Mouse (Mus musculus): ENCODE results near the gene Med23. TPM values are rescaled to one million over a fixed set of nuclear protein-coding genes. Genes with fewer than 3 reads are reported as not detected.

The Med23 gene
- polyA plus RNA-seq, 1 experiment: 9.7 TPM

GRCm38 (mm10) chr10:24928072-24928471, 58.3 kb downstream of the Med23 start:
- Histone ChIP-seq H3K4me2 (ENCODE audit: low read depth) (no peak overlapping the region), H3K27me3 (ENCODE audit: control insufficient read depth, insufficient read depth, insufficient read length) (no peaks in the 10 kb centered on the region), H3K79me2 (ENCODE audit: control insufficient read depth, insufficient read depth) (no peaks in the 10 kb centered on the region), H3K36me3 (ENCODE audit: control insufficient read depth, insufficient read depth) (no peaks in the 10 kb centered on the region), H3ac (ENCODE audit: control insufficient read depth, insufficient read length) (no peak overlapping the region), H3K4me3 (no peak overlapping the region)
- TF ChIP-seq MAX (IDR thresholded peaks at IDR 0.05; ENCODE audit: low read depth) (no peak), MYOD1 (IDR thresholded peaks at IDR 0.05; ENCODE audit: control insufficient read depth in 1 of 3, insufficient read length in 2 of 3, low read depth in 2 of 3) (no peak), TCF3 (IDR thresholded peaks at IDR 0.05; ENCODE audit: insufficient read length, low read depth) (no peak), MYOG (IDR thresholded peaks at IDR 0.05; ENCODE audit: control insufficient read depth in 1 of 3, insufficient read depth in 1 of 3, insufficient read length in 2 of 3, low read depth in 2 of 3) (no peak)

DNA sequence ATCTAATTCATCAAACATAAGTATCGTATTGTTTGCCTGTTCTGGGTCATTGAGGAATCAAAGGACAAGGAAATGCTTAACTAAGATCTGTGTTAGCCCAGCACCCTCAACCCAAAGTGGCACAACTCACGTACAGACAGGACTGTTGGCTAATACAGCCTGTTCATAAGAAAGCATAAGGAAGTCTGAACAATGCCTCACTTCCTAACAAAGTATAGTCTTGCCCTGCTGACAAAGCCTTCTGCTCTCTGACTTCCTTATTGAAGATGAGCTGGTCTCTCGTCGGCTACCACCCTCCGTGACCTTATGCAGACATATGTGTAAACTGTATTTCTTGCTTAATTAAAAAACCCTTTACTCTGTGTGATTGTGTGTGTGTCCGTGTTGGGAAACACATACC, 60.4 kb downstream of the Med23 start:
- no peak overlapping the region for H3K4me3 ChIP-seq
- no peaks in the 10 kb centered on the region for H3K79me2 ChIP-seq (ENCODE audit: control insufficient read depth, insufficient read depth)
- no peak overlapping the region for H3K4me2 ChIP-seq (ENCODE audit: low read depth)
- no peaks in the 10 kb centered on the region for H3K36me3 ChIP-seq (ENCODE audit: control insufficient read depth, insufficient read depth)
- no peak overlapping the region for H3ac ChIP-seq (ENCODE audit: control insufficient read depth, insufficient read length)
- H3K27me3 ChIP-seq (ENCODE audit: control insufficient read depth, insufficient read depth, insufficient read length): no peaks in the 10 kb centered on the region
- TF ChIP-seq SRF (IDR thresholded peaks at IDR 0.05; ENCODE audit: control insufficient read depth, insufficient read length, low read depth) (no peak), TCF3 (IDR thresholded peaks at IDR 0.05; ENCODE audit: insufficient read length, low read depth) (no peak), MAX (IDR thresholded peaks at IDR 0.05; ENCODE audit: low read depth) (no peak), MYOD1 (IDR thresholded peaks at IDR 0.05; ENCODE audit: control insufficient read depth in 1 of 3, insufficient read length in 2 of 3, low read depth in 2 of 3) (no peak), CEBPB (IDR thresholded peaks at IDR 0.05; ENCODE audit: insufficient read depth, poor library complexity, severe bottlenecking) (no peak), TCF12 (IDR thresholded peaks at IDR 0.05; ENCODE audit: insufficient read depth, poor library complexity, severe bottlenecking) (no peak), POLR2A (IDR thresholded peaks at IDR 0.05; ENCODE audit: insufficient read length, low read depth) (no peak), REST (IDR thresholded peaks at IDR 0.05; ENCODE audit: insufficient read depth, insufficient read length) (no peak), E2F4 (IDR thresholded peaks at IDR 0.05; ENCODE audit: insufficient read depth) (no peak), USF1 (IDR thresholded peaks at IDR 0.05; ENCODE audit: low read depth) (no peak), POLR2AphosphoS2 (IDR thresholded peaks at IDR 0.05; ENCODE audit: insufficient read length, low read depth) (no peak), MYOG (IDR thresholded peaks at IDR 0.05; ENCODE audit: control insufficient read depth in 1 of 3, insufficient read depth in 1 of 3, insufficient read length in 2 of 3, low read depth in 2 of 3) (no peak)

- Histone ChIP-seq H3K4me2 (ENCODE audit: low read depth) (no peak overlapping the region), H3K36me3 (ENCODE audit: control insufficient read depth, insufficient read depth) (no peaks in the 10 kb centered on the region), H3K79me2 (ENCODE audit: control insufficient read depth, insufficient read depth) (no peaks in the 10 kb centered on the region), H3ac (ENCODE audit: control insufficient read depth, insufficient read length) (no peak overlapping the region), H3K4me3 (no peak overlapping the region), H3K27me3 (ENCODE audit: control insufficient read depth, insufficient read depth, insufficient read length) (no peaks in the 10 kb centered on the region)
- TF ChIP-seq POLR2A (IDR thresholded peaks at IDR 0.05; ENCODE audit: insufficient read length, low read depth) (no peak), SRF (IDR thresholded peaks at IDR 0.05; ENCODE audit: control insufficient read depth, insufficient read length, low read depth) (no peak), E2F4 (IDR thresholded peaks at IDR 0.05; ENCODE audit: insufficient read depth) (no peak), TCF3 (IDR thresholded peaks at IDR 0.05; ENCODE audit: insufficient read length, low read depth) (no peak), MYOD1 (IDR thresholded peaks at IDR 0.05; ENCODE audit: control insufficient read depth in 1 of 3, insufficient read length in 2 of 3, low read depth in 2 of 3) (no peak), TCF12 (IDR thresholded peaks at IDR 0.05; ENCODE audit: insufficient read depth, poor library complexity, severe bottlenecking) (no peak), CEBPB (IDR thresholded peaks at IDR 0.05; ENCODE audit: insufficient read depth, poor library complexity, severe bottlenecking) (no peak), MAX (IDR thresholded peaks at IDR 0.05; ENCODE audit: low read depth) (no peak), USF1 (IDR thresholded peaks at IDR 0.05; ENCODE audit: low read depth) (no peak)
Measured at GRCm38 (mm10) chr10:24947871-24948270, 78.1 kb downstream of the Med23 start.

- no peak for TF ChIP-seq MYOD1 (IDR thresholded peaks at IDR 0.05; ENCODE audit: control insufficient read depth in 1 of 3, insufficient read length in 2 of 3, low read depth in 2 of 3)
- no peak for TF ChIP-seq E2F4 (IDR thresholded peaks at IDR 0.05; ENCODE audit: insufficient read depth)
- TF ChIP-seq POLR2A (IDR thresholded peaks at IDR 0.05; ENCODE audit: insufficient read length, low read depth): no peak
- no peak for TF ChIP-seq REST (IDR thresholded peaks at IDR 0.05; ENCODE audit: insufficient read depth, insufficient read length)
- TF ChIP-seq MAX (IDR thresholded peaks at IDR 0.05; ENCODE audit: low read depth): no peak
- no peak for TF ChIP-seq TCF12 (IDR thresholded peaks at IDR 0.05; ENCODE audit: insufficient read depth, poor library complexity, severe bottlenecking)
- TF ChIP-seq SRF (IDR thresholded peaks at IDR 0.05; ENCODE audit: control insufficient read depth, insufficient read length, low read depth): no peak
- no peak for TF ChIP-seq POLR2AphosphoS2 (IDR thresholded peaks at IDR 0.05; ENCODE audit: insufficient read length, low read depth)
- no peak for TF ChIP-seq MYOG (IDR thresholded peaks at IDR 0.05; ENCODE audit: control insufficient read depth in 1 of 3, insufficient read depth in 1 of 3, insufficient read length in 2 of 3, low read depth in 2 of 3)
- Histone ChIP-seq H3K79me2 (ENCODE audit: control insufficient read depth, insufficient read depth) (no peaks in the 10 kb centered on the region), H3K4me2 (ENCODE audit: low read depth) (no peak overlapping the region), H3K27me3 (ENCODE audit: control insufficient read depth, insufficient read depth, insufficient read length) (no peaks in the 10 kb centered on the region), H3K4me3 (no peak overlapping the region), H3ac (ENCODE audit: control insufficient read depth, insufficient read length) (no peak overlapping the region), H3K36me3 (ENCODE audit: control insufficient read depth, insufficient read depth) (no peaks in the 10 kb centered on the region)
Measured at GRCm38 (mm10) chr10:24948278-24948677, 78.5 kb downstream of the Med23 start.

DNA sequence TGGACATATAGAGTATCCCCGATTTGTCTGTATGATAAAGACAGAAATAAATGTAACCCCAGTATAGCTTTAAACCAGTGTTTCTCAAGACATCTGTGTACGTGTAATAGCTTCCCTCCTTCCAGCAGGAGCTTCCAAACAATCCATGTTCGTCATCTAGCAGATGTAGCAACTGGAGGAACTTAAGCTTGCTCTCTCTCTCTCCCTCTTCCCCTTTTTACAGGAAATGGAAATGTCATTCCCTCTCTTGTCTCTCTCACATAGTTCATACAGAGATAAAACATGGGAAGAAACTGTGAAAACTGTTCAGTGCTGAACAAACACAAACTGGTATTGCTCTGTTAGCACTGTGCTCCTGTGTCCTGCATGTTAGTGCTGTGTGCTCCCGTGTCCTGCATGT, 80.4 kb downstream of the Med23 start:
- Histone ChIP-seq H3K79me2 (ENCODE audit: control insufficient read depth, insufficient read depth) (no peaks in the 10 kb centered on the region), H3K27me3 (ENCODE audit: control insufficient read depth, insufficient read depth, insufficient read length) (no peaks in the 10 kb centered on the region), H3K4me3 (no peak overlapping the region), H3ac (ENCODE audit: control insufficient read depth, insufficient read length) (no peak overlapping the region), H3K4me2 (ENCODE audit: low read depth) (no peak overlapping the region), H3K36me3 (ENCODE audit: control insufficient read depth, insufficient read depth) (no peaks in the 10 kb centered on the region)
- TF ChIP-seq SRF (IDR thresholded peaks at IDR 0.05; ENCODE audit: control insufficient read depth, insufficient read length, low read depth): no peak
- no peak for TF ChIP-seq TCF12 (IDR thresholded peaks at IDR 0.05; ENCODE audit: insufficient read depth, poor library complexity, severe bottlenecking)
- TF ChIP-seq MAX (IDR thresholded peaks at IDR 0.05; ENCODE audit: low read depth): no peak
- TF ChIP-seq CEBPB (IDR thresholded peaks at IDR 0.05; ENCODE audit: insufficient read depth, poor library complexity, severe bottlenecking): no peak
- TF ChIP-seq POLR2A (IDR thresholded peaks at IDR 0.05; ENCODE audit: insufficient read length, low read depth): no peak
- no peak for TF ChIP-seq MYOD1 (IDR thresholded peaks at IDR 0.05; ENCODE audit: control insufficient read depth in 1 of 3, insufficient read length in 2 of 3, low read depth in 2 of 3)
- TF ChIP-seq MYOG (IDR thresholded peaks at IDR 0.05; ENCODE audit: control insufficient read depth in 1 of 3, insufficient read depth in 1 of 3, insufficient read length in 2 of 3, low read depth in 2 of 3): no peak
- TF ChIP-seq USF1 (IDR thresholded peaks at IDR 0.05; ENCODE audit: low read depth): no peak
- TF ChIP-seq E2F4 (IDR thresholded peaks at IDR 0.05; ENCODE audit: insufficient read depth): no peak
- TF ChIP-seq POLR2AphosphoS2 (IDR thresholded peaks at IDR 0.05; ENCODE audit: insufficient read length, low read depth): no peak
- no peak for TF ChIP-seq TCF3 (IDR thresholded peaks at IDR 0.05; ENCODE audit: insufficient read length, low read depth)
- TF ChIP-seq REST (IDR thresholded peaks at IDR 0.05; ENCODE audit: insufficient read depth, insufficient read length): no peak

Measured in myocyte (in vitro differentiated cells).